Mouse (Mus musculus) C2C12 (cell line): Measurements from ENCODE around the gene Serpina3g.

ENCODE experiments used
- CEBPB ChIP-seq: IDR thresholded peaks from one replicate; pipeline ENCODE4 v1.6.1; 2011; ENCODE audit warnings: low read depth, mild to moderate bottlenecking, control low read depth, moderate library complexity
- CTCF ChIP-seq: IDR thresholded peaks from one replicate; pipeline ENCODE4 v1.5.1; 2011; ENCODE audit not compliant: control insufficient read depth, insufficient read depth, insufficient read length
- MAX ChIP-seq: IDR thresholded peaks from one replicate; pipeline ENCODE4 v1.6.1; 2011; ENCODE audit warnings: mild to moderate bottlenecking, control low read depth
- MYOD1 ChIP-seq: IDR thresholded peaks from one replicate; pipeline ENCODE4 v1.6.1; 2011; ENCODE audit warnings: low read depth; ENCODE audit not compliant: control insufficient read depth, insufficient read length
- MYOG ChIP-seq: IDR thresholded peaks from one replicate; pipeline ENCODE4 v1.6.1; 2011; ENCODE audit not compliant: control insufficient read depth, insufficient read length; ENCODE audit errors: extremely low read depth
- USF1 ChIP-seq: IDR thresholded peaks from one replicate; pipeline ENCODE4 v1.6.1; 2011; ENCODE audit warnings: low read depth, mild to moderate bottlenecking, control low read depth, moderate library complexity

- no peak for TF ChIP-seq CTCF
- TF ChIP-seq MYOD1, result no peak
- TF ChIP-seq MAX, result no peak
- TF ChIP-seq MYOG, result no peak
- TF ChIP-seq USF1, result no peak
- no peak for TF ChIP-seq CEBPB
These were observed 53.8 kb downstream of the Serpina3g start for GRCm38 (mm10) chr12:104289872-104290271.
